Mouse (Mus musculus) intestine, embryonic 15.5 days (tissue): ENCODE measurements around the gene Cdca7. TPM values are rescaled to one million over a fixed set of nuclear protein-coding genes. Genes with fewer than 3 reads are reported as not detected.
A peak's percentile ranks its signal among the peaks of the same experiment; 100 is the strongest.

Source experiments
- ATAC-seq: fragments of 200-750 bp; cut with Nextera tagmentation; 2 replicates; pipeline ENCODE4 v1.8.0; 2017; ENCODE audit warnings: moderate TSS enrichment, moderate library complexity
- H3K27ac ChIP-seq: fragments of 300-500 bp; sonication (generic); 2 replicates; pipeline ENCODE4 v1.5.1; 2015; ENCODE audit warnings: mild to moderate bottlenecking, inconsistent platforms
- H3K27me3 ChIP-seq: fragments of 300-500 bp; sonication (generic); replicated peaks from 2 replicates; pipeline ENCODE4 v1.6.1; 2015; ENCODE audit warnings: inconsistent platforms
- H3K36me3 ChIP-seq: fragments of 300-500 bp; sonication (generic); 2 replicates; pipeline ENCODE4 v1.6.1; 2015; ENCODE audit warnings: inconsistent platforms
- H3K4me1 ChIP-seq: fragments of 300-500 bp; sonication (generic); replicated peaks from 2 replicates; pipeline ENCODE4 v1.6.1; 2015; ENCODE audit warnings: inconsistent platforms
- H3K4me2 ChIP-seq: fragments of 300-500 bp; sonication (generic); replicated peaks from 2 replicates; pipeline ENCODE4 v1.6.1; 2015; ENCODE audit warnings: mild to moderate bottlenecking, inconsistent platforms
- H3K4me3 ChIP-seq: fragments of 300-500 bp; sonication (generic); replicated peaks from 2 replicates; pipeline ENCODE4 v1.5.1; 2015; ENCODE audit warnings: inconsistent platforms
- H3K9ac ChIP-seq: fragments of 300-500 bp; sonication (generic); 2 replicates; pipeline ENCODE4 v1.6.1; 2015; ENCODE audit warnings: inconsistent platforms
- H3K9me3 ChIP-seq: fragments of 300-500 bp; sonication (generic); 2 replicates; pipeline ENCODE4 v1.6.1; 2016; ENCODE audit warnings: inconsistent platforms
- WGBS: fragments of 180-500 bp; shearing (Covaris S2); methylation state at CpG from one replicate; pipeline ENCODE4 v1.1.7; 2015; 5-methylcytosine and 5-hydroxymethylcytosine counted together
- polyA plus RNA-seq: library from polyadenylated mRNA; unstranded; fragments of >200 nt; fragmentation: Nextera tagmentation; extraction: Ambion mirVana; gene quantifications from 2 replicates; pipeline ENCODE4 v1.2.1, GENCODE M21; 2015

Cdca7 gene
- 117 and 125 TPM in 2 replicates for polyA plus RNA-seq

- peak within 1 kb of the TSS; percentile 91 for H3K27ac ChIP-seq
- ATAC-seq: peak; percentile 91
- H3K36me3 ChIP-seq: peaks cover 9% of the 10 kb centered on the region; the same call in 1 of the 2 replicates
- H3K4me3 ChIP-seq: peak within 1 kb of the TSS; percentile 85
- peak within 1 kb of the TSS; percentile 68 for H3K4me2 ChIP-seq
- H3K9me3 ChIP-seq: no peaks in the 10 kb centered on the region
- H3K27me3 ChIP-seq: no peaks in the 10 kb centered on the region
- H3K4me1 ChIP-seq: peaks cover 18% of the 10 kb centered on the region
- H3K9ac ChIP-seq: peak within 1 kb of the TSS; percentile 85
- WGBS: under 1% methylated on average over 58 of the region's 58 CpGs
Observed at GRCm38 (mm10) chr2:72475797-72476485, at the start of gene Cdca7. Gene Cdca7, plus strand, starts transcription at chr2:72476159.

- Histone ChIP-seq H3K4me1 (no peaks in the 10 kb centered on the region), H3K9me3 (no peaks in the 10 kb centered on the region), H3K9ac (no peak overlapping the region), H3K27me3 (no peaks in the 10 kb centered on the region), H3K27ac (no peak overlapping the region), H3K4me2 (no peak overlapping the region), H3K4me3 (no peak overlapping the region), H3K36me3 (no peaks in the 10 kb centered on the region)
- ATAC-seq: no peak
- 38% methylated on average over 8 of the region's 8 CpGs for WGBS
Observed at GRCm38 (mm10) chr2:72426776-72427175, 49.2 kb upstream of the Cdca7 start.

GRCm38 (mm10) chr2:72427288-72427687, 48.7 kb upstream of the Cdca7 start:
- Histone ChIP-seq H3K36me3 (no peaks in the 10 kb centered on the region), H3K27me3 (no peaks in the 10 kb centered on the region), H3K9me3 (no peaks in the 10 kb centered on the region), H3K4me2 (no peak overlapping the region), H3K4me3 (no peak overlapping the region), H3K9ac (no peak overlapping the region), H3K4me1 (no peaks in the 10 kb centered on the region), H3K27ac (no peak overlapping the region)
- WGBS: 63% methylated on average over 11 of the region's 11 CpGs
- ATAC-seq: no peak

GRCm38 (mm10) chr2:72438941-72439533, 36.9 kb upstream of the Cdca7 start:
- WGBS: 76% methylated on average over 8 of the region's 8 CpGs
- no peaks in the 10 kb centered on the region for H3K4me1 ChIP-seq
- H3K9ac ChIP-seq: no peak overlapping the region
- H3K4me2 ChIP-seq: no peak overlapping the region
- no peaks in the 10 kb centered on the region for H3K9me3 ChIP-seq
- no peak overlapping the region for H3K27ac ChIP-seq
- no peak for ATAC-seq
- 0 out of 2 replicates have a peak, but pooled peaks cover 5% of the 10 kb centered on the region for H3K36me3 ChIP-seq
- H3K27me3 ChIP-seq: no peaks in the 10 kb centered on the region
- H3K4me3 ChIP-seq: no peak overlapping the region

- Histone ChIP-seq H3K4me1 (no peaks in the 10 kb centered on the region), H3K36me3 (0 out of 2 replicates have a peak, but pooled peaks cover 5% of the 10 kb centered on the region), H3K27ac (no peak overlapping the region), H3K9me3 (no peaks in the 10 kb centered on the region), H3K9ac (no peak overlapping the region), H3K4me3 (no peak overlapping the region), H3K4me2 (no peak overlapping the region), H3K27me3 (no peaks in the 10 kb centered on the region)
- ATAC-seq: no peak
- WGBS: 95% methylated on average over 9 of the region's 9 CpGs
Observed at GRCm38 (mm10) chr2:72441010-72441409, 34.9 kb upstream of the Cdca7 start.

GRCm38 (mm10) chr2:72442825-72443224, 33.1 kb upstream of the Cdca7 start:
- no peak for ATAC-seq
- Histone ChIP-seq H3K9ac (no peak overlapping the region), H3K4me1 (no peaks in the 10 kb centered on the region), H3K27me3 (no peaks in the 10 kb centered on the region), H3K4me3 (no peak overlapping the region), H3K4me2 (no peak overlapping the region), H3K9me3 (no peaks in the 10 kb centered on the region), H3K27ac (no peak overlapping the region), H3K36me3 (0 out of 2 replicates have a peak, but pooled peaks cover 5% of the 10 kb centered on the region)
- 83% methylated on average over 6 of the region's 6 CpGs for WGBS

- ATAC-seq: no peak
- no peaks in the 10 kb centered on the region for H3K4me1 ChIP-seq
- H3K4me3 ChIP-seq: no peak overlapping the region
- no peak overlapping the region for H3K27ac ChIP-seq
- no peak overlapping the region for H3K9ac ChIP-seq
- H3K36me3 ChIP-seq: 0 out of 2 replicates have a peak, but pooled peaks cover 5% of the 10 kb centered on the region
- WGBS: 79% methylated on average over 3 of the region's 3 CpGs
- no peaks in the 10 kb centered on the region for H3K9me3 ChIP-seq
- no peaks in the 10 kb centered on the region for H3K27me3 ChIP-seq
- H3K4me2 ChIP-seq: no peak overlapping the region
Observed at GRCm38 (mm10) chr2:72443960-72444359, 32.0 kb upstream of the Cdca7 start.

- Histone ChIP-seq H3K27me3 (no peaks in the 10 kb centered on the region), H3K4me3 (no peak overlapping the region)
Observed at GRCm38 (mm10) chr2:72446106-72446505, 29.9 kb upstream of the Cdca7 start.

GRCm38 (mm10) chr2:72446615-72447014, 29.3 kb upstream of the Cdca7 start:
- 51% methylated on average over 5 of the region's 5 CpGs for WGBS
- H3K27me3 ChIP-seq: no peaks in the 10 kb centered on the region

More at GRCm38 (mm10) chr2:72446106-72446505, 29.9 kb upstream of the Cdca7 start:
- ATAC-seq: no peak
- 0 out of 2 replicates have a peak, but pooled peaks cover 5% of the 10 kb centered on the region for H3K36me3 ChIP-seq
- H3K4me1 ChIP-seq: no peaks in the 10 kb centered on the region
- no peak overlapping the region for H3K4me2 ChIP-seq
- no peak overlapping the region for H3K27ac ChIP-seq
- WGBS: 87% methylated on average over 3 of the region's 3 CpGs
- H3K9ac ChIP-seq: no peak overlapping the region
- H3K9me3 ChIP-seq: no peaks in the 10 kb centered on the region

GRCm38 (mm10) chr2:72453563-72453962, 22.4 kb upstream of the Cdca7 start:
- no peak for ATAC-seq
- no peak overlapping the region for H3K9ac ChIP-seq
- 39% methylated on average over 3 of the region's 3 CpGs for WGBS
- H3K36me3 ChIP-seq: no peaks in the 10 kb centered on the region
- H3K9me3 ChIP-seq: no peaks in the 10 kb centered on the region
- H3K27ac ChIP-seq: no peak overlapping the region
- 0 out of 2 replicates have a peak, but pooled peaks cover 2% of the 10 kb centered on the region for H3K4me1 ChIP-seq
- H3K4me3 ChIP-seq: no peak overlapping the region
- no peak overlapping the region for H3K4me2 ChIP-seq
- no peaks in the 10 kb centered on the region for H3K27me3 ChIP-seq

More at GRCm38 (mm10) chr2:72446615-72447014, 29.3 kb upstream of the Cdca7 start:
- Histone ChIP-seq H3K9me3 (no peaks in the 10 kb centered on the region), H3K4me2 (no peak overlapping the region), H3K4me3 (no peak overlapping the region), H3K27ac (no peak overlapping the region), H3K36me3 (0 out of 2 replicates have a peak, but pooled peaks cover 3% of the 10 kb centered on the region), H3K9ac (no peak overlapping the region), H3K4me1 (no peaks in the 10 kb centered on the region)
- no peak for ATAC-seq

GRCm38 (mm10) chr2:72456189-72456588, 19.8 kb upstream of the Cdca7 start:
- H3K36me3 ChIP-seq: no peaks in the 10 kb centered on the region
- no peak overlapping the region for H3K27ac ChIP-seq
- no peak overlapping the region for H3K9ac ChIP-seq
- H3K4me2 ChIP-seq: no peak overlapping the region
- H3K27me3 ChIP-seq: no peaks in the 10 kb centered on the region
- no peak overlapping the region for H3K4me3 ChIP-seq
- 58% methylated on average over 1 of the region's 1 CpGs for WGBS
- no peaks in the 10 kb centered on the region for H3K9me3 ChIP-seq
- H3K4me1 ChIP-seq: 0 out of 2 replicates have a peak, but pooled peaks cover 2% of the 10 kb centered on the region
- ATAC-seq: no peak

- Histone ChIP-seq H3K36me3 (no peaks in the 10 kb centered on the region), H3K4me1 (no peaks in the 10 kb centered on the region), H3K4me3 (no peak overlapping the region), H3K27ac (no peak overlapping the region), H3K9me3 (no peaks in the 10 kb centered on the region), H3K4me2 (no peak overlapping the region), H3K9ac (no peak overlapping the region), H3K27me3 (no peaks in the 10 kb centered on the region)
- WGBS: 43% methylated on average over 7 of the region's 7 CpGs
- no peak for ATAC-seq
Observed at GRCm38 (mm10) chr2:72464376-72465014, 11.5 kb upstream of the Cdca7 start.
